Mouse (Mus musculus): ENCODE data around the gene Gm4141.
"Not testable (repeated sequence)": the region's sequence is repeated elsewhere in the genome, so short reads cannot be mapped to it uniquely, and the experiment has no call there.

Gm4141 gene

GRCm38 (mm10) chr7:20576141-20576540, at the start of gene Gm4141:
Gene Gm4141, minus strand, starts transcription at chr7:20576241.
- DNase-seq (ENCODE audit: low spot score), result not testable (repeated sequence)

- not testable (repeated sequence) for DNase-seq (ENCODE audit: low spot score)
These were observed 22.9 kb upstream of the Gm4141 start, which contains the start of gene Gm4513 for GRCm38 (mm10) chr7:20598921-20599320. Gene Gm4513, minus strand, starts transcription at chr7:20599021.

- not testable (repeated sequence) for DNase-seq (ENCODE audit: low spot score)
These were observed 30.4 kb downstream of the Gm4141 start, which contains the start of gene Gm5726 for GRCm38 (mm10) chr7:20545657-20546056. Gene Gm5726, minus strand, starts transcription at chr7:20545757.

GRCm38 (mm10) chr7:20533537-20533936, 42.5 kb downstream of the Gm4141 start, which contains the start of gene Vmn1r104:
Gene Vmn1r104, plus strand, starts transcription at chr7:20533837.
- not testable (repeated sequence) for DNase-seq (ENCODE audit: low spot score)

Measured in ovary, adult 18-20 months (tissue).